Mouse (Mus musculus) liver, postnatal 0 days (tissue): Measurements from ENCODE around the gene Peli2.

Experiments
- CTCF ChIP-seq: sonication (generic); IDR thresholded peaks from 2 replicates; pipeline ENCODE4 v1.5.1; 2016; ENCODE audit warnings: antibody characterized with exemption, low read depth
- EP300 ChIP-seq: IDR thresholded peaks from 2 replicates; pipeline ENCODE4 v1.6.1; 2016; ENCODE audit warnings: antibody characterized with exemption, low read depth, mild to moderate bottlenecking

- TF ChIP-seq CTCF (no peak), EP300 (no peak)
Observed at GRCm38 (mm10) chr14:48127609-48128185, 7.1 kb downstream of the Peli2 start.
